8 mouse cellular contexts compared by ENCODE assay signal in the genomic region with DNA sequence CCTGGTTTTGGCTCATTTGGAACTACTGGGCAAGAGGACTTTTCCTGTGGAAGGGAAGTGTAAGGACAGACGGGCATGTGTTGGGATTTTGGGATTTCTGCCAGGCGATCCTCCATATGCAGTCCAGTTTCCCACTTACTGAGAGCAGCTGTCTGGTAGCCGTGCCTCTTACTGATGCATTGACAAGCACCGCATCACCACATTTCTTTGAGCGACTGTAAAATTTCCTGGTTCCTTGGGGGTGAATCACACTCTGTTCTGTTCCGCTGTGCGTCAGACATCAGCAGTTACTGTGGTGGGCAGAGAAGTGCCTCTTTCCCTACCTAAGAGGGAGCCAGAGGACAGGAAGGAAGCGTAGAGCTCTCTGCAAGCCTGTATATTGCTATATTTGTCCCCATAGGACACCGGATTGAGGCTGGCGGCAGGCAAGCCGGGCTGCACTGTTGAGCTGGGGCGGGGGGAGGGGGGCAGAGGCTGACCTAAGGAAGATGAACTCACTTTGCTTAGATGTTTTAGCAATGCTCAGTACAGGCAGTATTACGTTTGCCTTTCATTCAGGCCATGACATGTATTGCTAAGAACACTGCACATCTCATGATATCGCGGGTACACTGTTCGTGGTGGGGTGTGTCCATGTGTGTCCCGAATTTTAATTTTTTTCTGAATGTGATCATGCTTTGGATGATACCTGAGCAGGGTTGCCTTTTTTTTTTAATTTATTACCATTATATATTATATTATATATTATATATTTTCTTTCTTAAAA. TPM values are rescaled to one million over a fixed set of nuclear protein-coding genes. Genes with fewer than 3 reads are reported as not detected.
A peak's percentile ranks its signal among the peaks of the same experiment; 100 is the strongest.
DNase-seq lines count a peak whose midpoint lies in the region; ATAC-seq and TF ChIP-seq lines count a peak whose summit lies in the region.

No protein-coding gene starts in this region.

- no peak overlapping the region for H3K27ac ChIP-seq in liver, postnatal 0 days (ENCODE audit: low read depth)
- no peak overlapping the region for H3K27ac ChIP-seq in liver, embryonic 12.5 days

- peak; percentile 16; the same call in 1 of the 2 replicates for TF ChIP-seq CTCF in liver, postnatal 0 days (IDR thresholded peaks at IDR 0.05; ENCODE audit: low read depth)

- H3K9me3 ChIP-seq in liver, postnatal 0 days (ENCODE audit: low read length) = no peaks in the 10 kb centered on the region
- H3K9me3 ChIP-seq in liver, embryonic 12.5 days (replicated peaks) = no peaks in the 10 kb centered on the region

- WGBS in liver, postnatal 0 days (ENCODE audit: insufficient replicate concordance) = 58% methylated on average over 17 of the region's 17 CpGs
- WGBS in liver, embryonic 12.5 days (ENCODE audit: insufficient replicate concordance) = 68% methylated on average over 17 of the region's 17 CpGs

- no peaks in the 10 kb centered on the region for H3K4me1 ChIP-seq in liver, postnatal 0 days (ENCODE audit: insufficient read depth)
- H3K4me1 ChIP-seq in liver, embryonic 12.5 days = peaks cover 24% of the 10 kb centered on the region

- no peak for DNase-seq in liver, postnatal 0 days
- peak; percentile 72 for DNase-seq in layer of hippocampus, adult 9-11 months
- DNase-seq in right cerebral cortex, postnatal 14 days = peak; percentile 48
- no peak for DNase-seq in natural killer cell, adult 2 months (ENCODE audit: low spot score in 2 of 2)

- TF ChIP-seq EP300 in liver, postnatal 0 days (IDR thresholded peaks at IDR 0.05; ENCODE audit: low read depth) = no peak

- ATAC-seq in liver, postnatal 0 days = 0 out of 2 replicates have a peak, but pooled peaks have one; percentile 12
- ATAC-seq in liver, embryonic 12.5 days = no peak
- peak; percentile 39; the same call in 1 of the 2 replicates for ATAC-seq in common myeloid progenitor, adult 5-6 weeks (replicated peaks; ENCODE audit: low read depth, poor library complexity, severe bottlenecking)
- ATAC-seq in monocyte, adult 5-6 weeks (replicated peaks; ENCODE audit: insufficient number of reproducible peaks, low FRiP score, low TSS enrichment, poor library complexity, severe bottlenecking) = no peak
- no peak for ATAC-seq in erythroid progenitor cell, adult 5-6 weeks (replicated peaks; ENCODE audit: low FRiP score, poor library complexity, severe bottlenecking)

- H3K4me2 ChIP-seq in liver, postnatal 0 days (ENCODE audit: low read depth, low read length) = no peak overlapping the region
- H3K4me2 ChIP-seq in liver, embryonic 12.5 days = no peak overlapping the region

- peaks cover 52% of the 10 kb centered on the region for H3K36me3 ChIP-seq in liver, postnatal 0 days (replicated peaks; ENCODE audit: insufficient read depth, low read length)
- peaks cover 63% of the 10 kb centered on the region for H3K36me3 ChIP-seq in liver, embryonic 12.5 days

- no peak overlapping the region for H3K4me3 ChIP-seq in liver, postnatal 0 days (ENCODE audit: low read depth, low read length)
- no peak overlapping the region for H3K4me3 ChIP-seq in liver, embryonic 12.5 days

- H3K27me3 ChIP-seq in liver, postnatal 0 days (ENCODE audit: insufficient read depth, low read length) = no peaks in the 10 kb centered on the region
- no peaks in the 10 kb centered on the region for H3K27me3 ChIP-seq in liver, embryonic 12.5 days (replicated peaks)

- H3K9ac ChIP-seq in liver, postnatal 0 days (replicated peaks) = no peak overlapping the region
- no peak overlapping the region for H3K9ac ChIP-seq in liver, embryonic 12.5 days

RNA-seq across cellular contexts. Expression of gene Klhl8, which starts 56.8 kb away (rescaled TPM):
- 1.5 and 1.9 TPM in 2 replicates for polyA plus RNA-seq in liver, postnatal 0 days (2015; fragmentation: Nextera tagmentation; extraction: Ambion mirVana)
- polyA plus RNA-seq in liver, embryonic 12.5 days (2016; fragmentation: Nextera tagmentation; extraction: Ambion mirVana) = 2.1 and 2.4 TPM in 2 replicates
- 2.9 and 9.6 TPM in 2 replicates for total RNA-seq in common myeloid progenitor, adult 5-6 weeks (2017)
- total RNA-seq in monocyte, adult 5-6 weeks (2017) = 0.29 to 4.3 TPM (median 0.53 TPM) in 3 replicates
- total RNA-seq in erythroid progenitor cell, adult 5-6 weeks (2015; ENCODE audit: low replicate concordance) = 0.42 TPM in 1 of 2 replicates, not detected in the other
- total RNA-seq in erythroid progenitor cell, adult 5-6 weeks (2017; ENCODE audit: low replicate concordance) = 0.53 TPM in 1 of 2 replicates, not detected in the other

Comparison
In these comparisons a context has a peak if more than half of its experiments do, and no peak if none do; other contexts are left out.
1. ATAC-seq: peak in liver, postnatal 0 days (single experiment) and common myeloid progenitor, adult 5-6 weeks (single experiment); none in liver, embryonic 12.5 days (single experiment), monocyte, adult 5-6 weeks (single experiment) and erythroid progenitor cell, adult 5-6 weeks (single experiment).
2. DNase-seq: peak in layer of hippocampus, adult 9-11 months (single experiment) and right cerebral cortex, postnatal 14 days (single experiment); none in liver, postnatal 0 days (single experiment) and natural killer cell, adult 2 months (0 of 2).